Mouse (Mus musculus) small intestine, adult 2 months (tissue): ENCODE data around the gene Ncoa3. TPM values are rescaled to one million over a fixed set of nuclear protein-coding genes. Genes with fewer than 3 reads are reported as not detected.
A peak's percentile ranks its signal among the peaks of the same experiment; 100 is the strongest.
"Not testable (repeated sequence)": the region's sequence is repeated elsewhere in the genome, so short reads cannot be mapped to it uniquely, and the experiment has no call there.

Experiments used
- H3K27ac ChIP-seq: fragments of 200-500 bp; 2 replicates; pipeline ENCODE4 v1.5.1; 2012; ENCODE audit warnings: low read depth, low read length, control low read depth, inconsistent platforms; ENCODE audit not compliant: insufficient read depth
- H3K27me3 ChIP-seq: fragments of 200-500 bp; 2 replicates; pipeline ENCODE4 v1.6.1; 2012; ENCODE audit warnings: mild to moderate bottlenecking, moderate library complexity, low read length, inconsistent platforms; ENCODE audit not compliant: control insufficient read depth, insufficient read depth
- H3K36me3 ChIP-seq: fragments of 200-500 bp; 2 replicates; pipeline ENCODE4 v1.6.1; 2012; ENCODE audit warnings: mild to moderate bottlenecking, low read length, control low read depth, inconsistent platforms; ENCODE audit not compliant: control insufficient read depth, insufficient read depth
- H3K4me1 ChIP-seq: fragments of 200-500 bp; 2 replicates; pipeline ENCODE4 v1.6.1; 2012; ENCODE audit warnings: low read length, inconsistent platforms, mixed read lengths; ENCODE audit not compliant: control insufficient read depth, insufficient read depth, insufficient read length
- H3K4me3 ChIP-seq: fragments of 200-500 bp; 2 replicates; pipeline ENCODE4 v1.5.1; 2012; ENCODE audit warnings: low read depth, mild to moderate bottlenecking, control low read depth, inconsistent platforms, low read length, moderate library complexity
- CTCF ChIP-seq: fragments of 200-500 bp; IDR thresholded peaks from 2 replicates; pipeline ENCODE4 v1.5.1; 2012; ENCODE audit warnings: low read depth, mild to moderate bottlenecking, control low read depth, inconsistent platforms, low read length, moderate library complexity, mixed read lengths; ENCODE audit not compliant: insufficient replicate concordance, insufficient read length; ENCODE audit errors: extremely low read depth
- POLR2A ChIP-seq: fragments of 200-500 bp; IDR thresholded peaks from 2 replicates; pipeline ENCODE4 v1.6.1; 2012; ENCODE audit warnings: low read depth, mild to moderate bottlenecking, control low read depth, inconsistent platforms, low read length, moderate library complexity
- WGBS: fragments of 180-500 bp; shearing (Covaris S2); methylation state at CpG from one replicate; pipeline ENCODE4 v1.1.7; 2018; 5-methylcytosine and 5-hydroxymethylcytosine counted together
- polyA plus RNA-seq: library from polyadenylated mRNA; depleted of rRNA; stranded (reverse); fragments of >200 nt; gene quantifications from 2 replicates; pipeline ENCODE4 v1.2.3, GENCODE M21; 2012

Gene Ncoa3
- polyA plus RNA-seq, 1 experiment: 20.1 TPM

DNA sequence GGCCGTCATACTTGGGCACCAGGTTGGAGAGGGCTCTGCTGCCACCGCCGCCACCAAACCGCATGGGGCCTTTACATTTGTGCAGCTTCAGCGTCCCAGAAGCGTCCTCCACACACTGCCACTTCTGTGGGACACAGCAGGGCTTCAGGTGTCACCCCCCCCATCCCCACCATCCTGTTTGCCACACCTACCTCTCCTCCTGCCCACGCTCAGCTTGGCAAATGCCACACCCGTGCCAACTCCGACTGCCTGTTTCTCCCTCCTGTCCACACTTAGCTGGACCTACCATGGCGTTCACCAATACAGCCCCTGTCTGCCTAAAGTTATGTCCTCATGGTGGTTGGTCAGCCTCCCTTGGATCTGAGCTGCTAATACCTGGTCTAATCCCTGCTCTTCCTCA, 90.2 kb downstream of the Ncoa3 start:
- TF ChIP-seq CTCF (no peak), POLR2A (no peak)
- WGBS: 77% methylated on average over 10 of the region's 10 CpGs
- no peak overlapping the region for H3K27ac ChIP-seq

DNA sequence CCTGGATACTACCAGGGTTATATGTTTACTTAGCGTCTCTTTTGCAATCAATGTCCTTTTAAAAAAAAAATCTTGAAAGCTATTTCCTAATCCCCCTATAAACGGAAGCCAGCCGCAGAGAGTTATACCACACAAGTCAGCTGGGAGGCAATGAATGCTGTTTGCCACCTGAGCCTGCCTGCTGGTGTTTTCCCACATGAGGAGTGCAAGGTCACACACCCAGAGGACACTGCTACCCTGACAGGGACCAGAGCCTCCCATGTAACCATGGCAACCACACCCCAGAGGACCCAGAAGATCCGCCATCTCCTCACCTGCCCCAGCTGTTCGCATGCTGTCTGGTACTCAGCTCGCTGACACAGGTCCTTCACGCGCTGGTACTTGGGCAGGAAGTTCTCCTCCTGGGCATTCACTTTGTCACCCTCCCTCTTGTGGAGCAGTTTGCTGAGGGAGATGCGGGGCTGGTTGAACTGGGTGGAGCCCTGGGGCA, 91.2 kb downstream of the Ncoa3 start:
- Histone ChIP-seq H3K4me3 (no peak overlapping the region), H3K27me3 (no peaks in the 10 kb centered on the region), H3K36me3 (peaks cover 17% of the 10 kb centered on the region), H3K4me1 (no peaks in the 10 kb centered on the region; the same call in 1 of the 2 replicates), H3K27ac (no peak overlapping the region)
- WGBS: 43% methylated on average over 9 of the region's 9 CpGs
- TF ChIP-seq POLR2A: no peak
- no peak for TF ChIP-seq CTCF

More for the DNA sequence above, 90.2 kb downstream of the Ncoa3 start:
- Histone ChIP-seq H3K4me1 (no peaks in the 10 kb centered on the region; the same call in 1 of the 2 replicates), H3K27me3 (no peaks in the 10 kb centered on the region), H3K4me3 (no peak overlapping the region), H3K36me3 (peaks cover 21% of the 10 kb centered on the region)

DNA sequence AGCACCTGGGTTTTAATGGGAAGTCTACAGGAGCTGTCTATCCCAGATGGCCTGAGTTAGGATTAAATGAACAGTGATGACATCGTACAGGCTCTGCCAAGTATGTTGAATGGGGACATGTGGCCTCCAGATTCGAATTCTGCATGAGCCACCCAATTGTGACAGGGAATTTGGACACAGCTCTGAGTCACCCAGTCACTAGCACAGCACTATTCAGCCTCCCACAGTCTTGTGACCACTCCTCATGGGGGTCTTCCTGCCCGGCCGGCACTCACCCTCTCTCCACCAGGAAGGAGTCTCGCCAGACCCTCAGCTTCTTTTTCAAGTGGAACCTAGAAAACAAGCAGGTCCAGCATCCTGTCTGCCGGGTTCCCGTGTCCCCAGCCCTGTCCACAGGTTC, 91.7 kb downstream of the Ncoa3 start:
- no peak overlapping the region for H3K27ac ChIP-seq
- H3K4me1 ChIP-seq: no peaks in the 10 kb centered on the region; the same call in 1 of the 2 replicates
- TF ChIP-seq POLR2A: no peak
- no peak for TF ChIP-seq CTCF
- peaks cover 14% of the 10 kb centered on the region for H3K36me3 ChIP-seq
- H3K4me3 ChIP-seq: no peak overlapping the region
- 85% methylated on average over 7 of the region's 7 CpGs for WGBS
- no peaks in the 10 kb centered on the region for H3K27me3 ChIP-seq

DNA sequence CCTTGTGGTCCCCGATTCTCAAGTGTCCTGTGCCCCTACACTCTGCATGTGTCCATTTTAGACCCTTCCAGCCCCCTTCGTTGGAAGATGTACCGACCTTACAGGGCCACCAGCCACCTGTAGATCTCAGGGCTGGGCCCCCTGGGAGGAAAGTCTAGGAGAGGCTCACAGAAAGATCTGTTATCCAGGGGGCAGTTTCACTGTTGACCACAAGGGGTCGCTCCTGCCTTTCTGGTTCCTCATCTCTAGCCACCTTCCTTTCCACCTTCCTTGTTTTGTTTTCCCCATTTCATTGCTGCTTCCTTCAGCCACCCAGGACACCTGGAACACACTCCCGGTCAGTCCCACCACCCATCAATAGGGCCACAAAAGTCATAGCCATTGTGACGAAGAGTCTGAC, 92.5 kb downstream of the Ncoa3 start:
- not testable (repeated sequence) for H3K4me3 ChIP-seq, H3K27me3 ChIP-seq, H3K4me1 ChIP-seq, H3K27ac ChIP-seq
- peak; percentile 48; the same call in 1 of the 2 replicates for TF ChIP-seq CTCF
- 38% methylated on average over 6 of the region's 6 CpGs for WGBS
- peaks cover 16% of the 10 kb centered on the region for H3K36me3 ChIP-seq

DNA sequence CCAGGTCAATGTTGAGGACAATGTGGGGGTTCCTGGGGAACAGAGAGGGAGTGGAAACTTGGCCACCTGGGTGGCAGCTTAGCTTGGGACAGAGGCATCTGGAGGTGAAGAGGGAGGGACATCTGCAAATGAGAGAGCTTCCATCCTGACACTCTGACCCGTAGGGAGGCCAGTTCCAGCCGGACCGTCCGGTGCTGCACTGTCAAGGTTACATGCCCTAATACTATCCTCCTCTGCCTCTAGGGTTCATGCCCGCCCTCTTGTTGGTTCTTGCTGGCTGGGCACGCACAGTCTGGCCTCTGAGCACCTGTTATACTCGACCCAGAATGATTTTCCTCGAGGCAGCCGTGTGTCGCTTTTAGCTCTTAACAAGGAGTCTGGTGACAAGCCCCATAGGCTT, 93.3 kb downstream of the Ncoa3 start:
- H3K27me3 ChIP-seq: no peaks in the 10 kb centered on the region
- no peaks in the 10 kb centered on the region; the same call in 1 of the 2 replicates for H3K4me1 ChIP-seq
- peaks cover 17% of the 10 kb centered on the region for H3K36me3 ChIP-seq
- no peak overlapping the region for H3K27ac ChIP-seq
- WGBS: 95% methylated on average over 10 of the region's 10 CpGs
- TF ChIP-seq CTCF: no peak
- TF ChIP-seq POLR2A: no peak
- H3K4me3 ChIP-seq: no peak overlapping the region

DNA sequence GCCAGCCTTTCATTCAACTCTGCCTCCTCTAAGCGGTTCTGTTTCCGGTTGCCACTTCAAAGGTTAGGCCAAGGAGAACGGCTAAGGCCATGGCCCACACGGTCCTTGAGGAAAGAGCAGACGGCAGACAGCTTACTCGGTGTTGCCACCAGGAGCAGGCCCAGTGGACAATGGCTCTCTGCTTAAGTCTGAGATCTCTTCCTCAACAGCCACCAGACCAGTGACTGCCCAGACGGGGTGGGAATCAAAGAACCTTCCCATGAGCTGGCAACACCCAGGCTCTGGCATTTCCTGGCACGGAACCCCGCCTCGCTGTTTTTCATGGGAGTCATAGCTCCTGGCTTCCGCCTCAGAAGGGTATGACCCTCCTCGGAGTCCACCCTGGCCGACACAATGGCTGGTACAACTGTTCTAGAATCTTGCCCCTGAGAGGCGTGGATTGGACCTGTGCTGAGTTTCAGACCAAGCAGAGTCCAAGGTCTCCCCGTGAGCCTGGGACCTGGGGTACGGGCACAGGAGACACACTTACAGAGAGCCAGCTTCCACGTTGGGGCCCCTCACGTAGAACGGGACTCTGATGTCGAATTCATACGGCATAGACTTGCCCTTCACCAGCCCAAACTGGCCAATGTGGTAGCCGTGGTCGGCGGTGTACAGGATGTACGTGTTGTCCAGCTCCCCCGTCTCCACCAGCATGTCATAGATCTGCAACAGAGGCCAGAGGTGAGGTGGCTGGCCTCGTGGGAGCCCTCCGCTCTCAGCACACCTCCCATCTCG, 94.2 kb downstream of the Ncoa3 start:
- WGBS: 81% methylated on average over 29 of the region's 29 CpGs
- H3K4me3 ChIP-seq: no peak overlapping the region
- H3K27me3 ChIP-seq: no peaks in the 10 kb centered on the region
- no peak overlapping the region for H3K27ac ChIP-seq
- H3K36me3 ChIP-seq: peaks cover 19% of the 10 kb centered on the region
- no peaks in the 10 kb centered on the region; the same call in 1 of the 2 replicates for H3K4me1 ChIP-seq
- TF ChIP-seq CTCF (no peak), POLR2A (no peak)

DNA sequence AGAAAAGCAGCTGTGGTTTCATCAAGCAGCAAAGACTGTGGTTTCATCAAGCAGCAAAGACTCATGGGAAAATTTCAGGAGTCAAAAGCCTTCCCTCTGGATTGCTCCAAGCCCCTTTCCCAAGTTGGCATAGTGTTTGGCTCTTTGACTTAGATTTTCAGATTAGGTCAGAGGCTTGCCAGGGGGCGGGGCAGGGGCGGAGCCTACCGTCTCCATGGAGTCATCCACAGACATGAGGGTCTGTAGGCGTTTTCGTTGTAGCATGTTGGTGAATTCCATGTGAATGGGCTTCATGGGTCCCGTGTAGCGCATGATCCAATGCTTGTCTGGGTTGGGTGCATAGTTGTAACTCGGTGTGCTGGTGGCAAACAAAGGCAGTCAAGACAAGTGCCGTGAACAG, 96.6 kb downstream of the Ncoa3 start:
- Histone ChIP-seq H3K27ac (no peak overlapping the region), H3K4me3 (no peak overlapping the region), H3K4me1 (no peaks in the 10 kb centered on the region; the same call in 1 of the 2 replicates), H3K27me3 (no peaks in the 10 kb centered on the region), H3K36me3 (peaks cover 26% of the 10 kb centered on the region)
- WGBS: 81% methylated on average over 9 of the region's 9 CpGs
- TF ChIP-seq POLR2A: no peak
- TF ChIP-seq CTCF: no peak
